Mouse (Mus musculus): Measurements from ENCODE around the gene Scarf2. TPM values are rescaled to one million over a fixed set of nuclear protein-coding genes. Genes with fewer than 3 reads are reported as not detected.

Scarf2 gene
- total RNA-seq, 4 experiments from 2014 or later: 3.3 to 5.2 (median 4.4) TPM

DNA sequence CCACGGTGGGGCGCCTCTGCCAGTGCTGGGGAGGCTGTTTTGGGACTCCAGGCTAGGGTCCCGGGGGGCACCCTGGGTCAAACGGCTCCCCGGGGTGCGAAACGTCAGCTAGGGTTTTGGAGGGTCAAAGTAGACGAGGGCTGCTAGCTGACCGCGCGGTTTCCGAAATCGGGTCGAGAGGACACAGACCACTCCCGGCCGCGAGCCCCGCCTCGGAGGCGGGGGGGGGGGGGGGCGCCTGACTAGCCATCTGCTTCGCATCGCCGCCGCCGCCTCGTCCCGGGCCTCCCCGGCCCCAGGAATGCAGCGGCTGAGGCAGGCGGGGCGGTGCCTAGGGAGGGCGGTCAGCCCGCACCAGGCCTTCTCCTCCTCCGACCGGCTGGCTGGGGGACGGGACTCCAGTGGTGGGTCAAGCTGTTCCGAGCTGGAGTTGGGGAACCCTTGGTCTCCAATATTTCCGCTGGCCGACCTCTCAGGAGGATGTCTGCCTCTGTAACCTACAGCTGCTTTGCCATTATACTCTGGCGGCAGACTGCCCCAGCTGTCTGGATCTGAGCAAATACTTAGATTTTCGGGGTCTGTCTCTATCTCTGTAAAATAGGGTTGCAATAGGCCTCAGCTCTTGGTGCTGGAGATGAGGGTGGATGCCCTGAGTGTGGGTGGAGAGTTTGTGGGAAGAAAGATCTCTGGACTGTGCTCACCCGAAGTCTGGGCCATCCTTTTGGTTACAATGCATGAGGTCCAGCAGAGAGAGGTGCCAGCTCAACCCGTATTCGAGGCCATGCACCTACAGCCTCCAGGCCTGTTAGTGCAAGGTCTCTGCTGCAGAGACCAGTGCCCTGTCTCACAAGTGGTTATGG is 1.5 kb downstream of the Scarf2 start:
- DNase-seq (ENCODE audit: low spot score): no peak

- no peak for DNase-seq (ENCODE audit: low spot score)
These were observed 2.5 kb downstream of the Scarf2 start for GRCm38 (mm10) chr16:17799584-17799983.

DNA sequence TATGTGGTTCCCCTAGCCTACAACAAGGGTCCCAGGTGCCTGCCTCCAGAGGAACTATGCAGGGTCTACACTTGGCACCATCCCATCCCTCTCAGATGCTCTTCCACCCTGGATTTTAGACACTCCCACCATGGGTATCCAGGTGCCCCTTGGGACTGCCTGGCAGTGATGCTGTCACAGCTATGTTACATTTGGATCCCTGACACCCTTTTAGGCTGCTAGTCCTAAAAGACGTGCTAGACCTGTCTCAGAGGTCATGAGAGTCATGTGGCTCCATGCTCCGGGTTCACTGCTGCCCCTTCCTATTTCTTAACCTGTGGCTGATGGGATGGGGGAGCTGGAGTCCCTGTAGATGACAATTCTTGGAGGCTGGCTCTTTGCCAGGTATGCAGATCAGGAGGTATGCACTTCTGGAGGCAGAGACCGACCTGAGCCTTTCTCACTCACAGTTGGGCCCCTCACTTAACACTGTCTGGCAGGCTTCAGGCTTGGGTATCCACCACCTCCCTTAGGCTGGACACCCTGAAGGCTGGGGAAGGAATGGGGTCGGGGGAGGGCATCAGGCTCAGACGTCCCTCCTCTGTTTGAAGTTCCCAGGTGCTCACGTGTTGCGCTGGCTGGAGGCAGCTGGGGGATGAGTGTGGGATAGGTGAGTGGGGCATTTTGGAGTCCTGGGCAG is 4.8 kb downstream of the Scarf2 start:
- no peak for DNase-seq (ENCODE audit: low spot score)

- DNase-seq (ENCODE audit: low spot score): no peak
These were observed 5.4 kb downstream of the Scarf2 start for GRCm38 (mm10) chr16:17802456-17802838.

- DNase-seq (ENCODE audit: low spot score): no peak
These were observed 6.0 kb downstream of the Scarf2 start for GRCm38 (mm10) chr16:17802839-17803674.

DNA sequence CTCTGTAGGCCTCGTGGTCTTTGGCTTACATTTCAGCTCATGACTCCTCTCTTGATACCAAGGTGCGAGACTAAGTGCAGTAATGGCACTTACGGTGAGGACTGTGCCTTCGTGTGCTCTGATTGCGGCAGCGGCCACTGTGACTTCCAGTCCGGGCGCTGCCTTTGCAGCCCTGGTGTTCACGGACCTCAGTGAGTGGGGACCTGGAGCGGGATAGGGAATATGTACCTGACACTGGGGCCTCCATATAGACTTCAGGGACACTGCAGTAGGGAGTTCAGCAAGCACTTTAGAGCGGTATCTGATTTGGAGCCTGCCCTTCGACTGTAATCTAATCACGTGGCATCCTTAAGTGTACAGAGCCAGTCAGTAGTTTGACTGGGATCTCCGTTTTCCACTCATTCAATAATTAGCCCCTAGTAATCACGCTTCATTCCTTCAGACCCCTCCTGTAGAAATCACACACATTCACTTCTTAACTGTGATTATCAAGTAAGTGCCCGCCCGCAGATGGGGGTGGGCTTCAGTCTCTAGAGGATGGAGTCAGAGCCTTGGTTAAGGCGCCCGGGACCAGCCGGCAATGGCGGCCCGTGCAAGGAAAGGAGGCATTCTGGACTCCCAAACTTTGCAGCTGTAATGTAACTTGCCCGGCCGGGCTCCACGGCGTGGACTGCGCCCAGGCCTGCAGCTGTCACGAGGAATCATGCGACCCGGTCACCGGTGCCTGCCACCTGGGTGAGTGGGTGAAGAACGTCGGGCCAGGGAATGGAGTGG is 6.8 kb downstream of the Scarf2 start:
- DNase-seq (ENCODE audit: low spot score): no peak

- no peak for DNase-seq (ENCODE audit: low spot score)
These were observed 7.4 kb downstream of the Scarf2 start for GRCm38 (mm10) chr16:17804449-17804912.

DNA sequence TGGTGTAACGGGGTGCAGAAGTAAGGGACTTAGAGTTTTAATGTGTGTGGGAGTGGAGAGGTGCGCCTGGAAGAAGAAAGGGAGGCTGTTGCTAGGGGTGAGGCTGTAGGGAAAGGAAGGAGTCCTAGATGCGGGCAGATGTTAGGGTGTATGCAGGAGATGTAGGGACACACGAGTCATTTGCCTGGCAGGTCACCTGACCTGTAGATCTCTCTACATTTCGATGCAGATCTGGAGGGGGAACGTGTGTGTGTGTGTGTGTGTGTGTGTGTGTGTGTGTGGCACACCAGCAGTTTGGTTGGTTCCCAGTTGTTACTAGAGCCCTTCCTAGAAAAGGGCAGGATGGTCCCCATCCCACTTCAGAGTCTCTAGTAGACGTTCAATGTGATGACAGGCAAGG is 7.9 kb downstream of the Scarf2 start:
- no peak for DNase-seq (ENCODE audit: low spot score)

DNA sequence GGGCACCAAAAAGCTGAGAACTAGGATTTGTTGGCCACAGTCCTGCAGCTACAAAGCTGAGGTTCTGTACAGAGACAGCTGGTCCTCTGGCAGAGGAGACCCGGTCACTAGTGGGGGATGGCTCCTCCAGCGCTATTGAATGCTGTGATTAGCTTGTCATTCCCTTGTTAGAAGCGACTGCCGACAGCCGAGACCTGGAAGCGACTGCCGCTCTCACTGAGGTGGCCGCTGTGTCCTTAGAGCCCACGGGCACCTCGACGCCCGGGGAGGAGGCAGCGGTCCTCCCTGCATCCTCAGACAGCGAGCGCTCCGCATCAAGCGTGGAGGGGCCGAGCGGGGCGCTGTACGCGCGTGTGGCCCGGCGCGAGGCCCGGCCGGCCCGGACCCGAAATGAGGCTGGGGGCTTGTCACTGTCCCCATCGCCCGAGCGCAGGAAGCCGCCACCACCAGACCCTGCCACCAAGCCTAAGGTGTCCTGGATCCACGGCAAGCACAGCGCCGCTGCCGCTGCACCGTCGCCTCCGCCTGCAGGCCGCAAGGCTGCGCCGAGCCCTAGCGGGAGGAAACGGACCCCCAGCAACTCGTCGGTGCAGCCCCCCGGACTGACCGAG is 9.6 kb downstream of the Scarf2 start:
- DNase-seq (ENCODE audit: low spot score): no peak

DNA sequence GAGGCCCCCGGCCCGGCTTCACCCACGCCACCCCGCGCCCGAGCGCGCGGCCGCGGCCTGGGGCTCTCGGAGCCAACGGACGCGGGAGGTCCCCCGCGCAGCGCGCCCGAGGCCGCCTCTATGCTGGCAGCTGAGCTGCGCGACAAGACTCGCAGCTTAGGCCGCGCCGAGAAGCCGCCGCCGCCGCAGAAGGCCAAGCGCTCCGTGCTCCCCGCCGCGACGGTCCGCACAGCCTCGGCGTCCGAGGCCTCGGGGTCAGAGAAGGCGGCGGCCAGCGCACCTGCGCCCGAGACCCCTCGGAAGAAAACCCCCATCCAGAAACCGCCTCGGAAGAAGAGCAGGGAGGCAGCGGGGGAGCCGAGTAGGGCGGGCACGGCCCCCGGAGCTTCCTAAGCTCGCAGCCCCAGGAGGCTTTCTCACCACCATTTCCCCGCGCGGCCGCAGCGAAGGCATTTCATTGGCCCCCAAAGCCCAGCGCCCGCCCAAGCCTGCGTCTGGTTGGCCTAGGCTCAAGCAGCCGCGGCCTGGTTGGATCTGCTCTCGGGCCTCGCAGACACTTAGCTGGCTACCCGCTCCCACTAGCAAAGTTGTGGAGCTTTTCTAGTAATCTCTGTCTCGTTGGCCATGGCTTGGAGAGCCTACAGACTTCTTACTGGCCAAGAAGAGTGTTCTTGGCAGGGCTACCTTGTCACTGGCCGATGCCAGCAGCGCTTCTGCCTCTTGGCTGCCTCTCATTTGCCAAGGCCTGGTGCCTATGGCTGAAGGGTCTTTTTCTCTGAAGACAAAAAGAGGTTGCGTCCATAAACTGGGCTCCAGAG is 10.3 kb downstream of the Scarf2 start:
- DNase-seq (ENCODE audit: low spot score): peak; percentile 80

GRCm38 (mm10) chr16:17809125-17809524 is 12.0 kb downstream of the Scarf2 start:
- DNase-seq (ENCODE audit: low spot score): no peak

DNA sequence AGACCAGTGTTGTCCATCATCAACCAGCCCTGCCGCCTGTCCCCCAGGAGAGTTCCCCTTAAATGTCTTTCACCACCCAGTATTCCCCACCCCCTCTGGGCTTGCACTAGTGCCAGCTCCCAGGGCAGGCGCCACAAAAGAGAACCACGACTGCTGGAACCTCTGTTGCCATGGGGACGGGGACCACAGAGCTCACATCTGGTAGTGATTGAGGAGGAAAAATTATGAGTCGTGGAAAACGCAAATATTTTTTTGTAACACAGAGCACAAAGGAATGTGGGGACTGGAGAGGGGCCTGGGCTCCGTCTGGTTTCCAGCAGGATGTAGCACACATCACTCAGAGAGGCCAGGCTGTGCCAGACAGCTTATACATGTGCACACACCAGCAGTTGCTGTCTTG is 12.6 kb downstream of the Scarf2 start:
- DNase-seq (ENCODE audit: low spot score): no peak

GRCm38 (mm10) chr16:17812120-17812519 is 15.0 kb downstream of the Scarf2 start:
- peak; percentile 69 for DNase-seq (ENCODE audit: low spot score)

- DNase-seq (ENCODE audit: low spot score): no peak
These were observed 16.1 kb downstream of the Scarf2 start for GRCm38 (mm10) chr16:17813173-17813572.

DNA sequence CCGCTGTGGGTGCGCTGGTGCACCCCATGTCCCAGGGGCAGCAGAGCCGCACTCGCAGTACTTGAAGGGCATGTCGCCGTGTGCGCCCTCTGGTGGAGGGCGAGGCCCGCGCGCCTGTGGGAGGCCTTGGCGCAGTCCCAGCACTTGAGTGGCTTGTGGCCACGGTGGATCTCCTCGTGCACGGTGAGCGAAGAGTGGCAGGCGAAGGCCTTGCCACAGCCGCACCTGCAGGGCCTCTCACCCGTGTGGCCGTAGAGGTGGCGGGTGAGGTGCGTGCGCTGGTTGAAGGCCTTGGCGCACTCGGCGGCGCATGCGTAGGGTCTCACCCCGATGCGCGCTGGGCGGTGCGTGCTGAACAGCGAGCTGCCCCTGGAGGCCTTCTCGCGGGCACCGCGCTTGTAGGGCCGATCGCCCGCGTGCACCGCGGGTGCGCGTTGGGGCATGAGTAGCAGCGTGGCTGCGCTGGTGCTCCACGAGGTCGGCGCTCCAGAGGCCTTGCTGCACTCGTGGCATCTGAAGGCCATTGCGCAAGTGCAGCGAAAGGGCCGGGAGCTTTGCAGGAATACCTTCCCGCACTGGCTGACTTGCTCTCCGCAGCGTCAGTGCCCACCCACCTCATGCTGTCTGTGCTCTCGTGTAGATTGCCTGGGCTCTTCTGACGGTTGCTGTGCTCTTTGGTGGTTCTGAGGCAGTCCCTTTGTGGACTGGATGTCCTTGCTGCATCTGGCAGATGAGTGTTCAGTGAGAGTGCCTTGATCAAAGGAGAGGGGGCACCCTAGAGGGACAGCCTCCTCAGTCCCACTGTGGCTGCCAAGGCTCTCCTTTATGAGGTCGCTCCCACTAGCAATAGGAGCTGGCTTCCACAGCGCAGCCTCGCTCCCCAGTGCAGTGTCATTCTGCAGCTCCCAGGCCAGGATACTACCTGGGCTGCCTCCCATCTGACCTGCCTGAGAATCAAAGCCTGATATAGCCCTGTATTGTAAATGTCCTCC is 18.6 kb downstream of the Scarf2 start:
- DNase-seq (ENCODE audit: low spot score): no peak

- no peak for DNase-seq (ENCODE audit: low spot score)
These were observed 19.4 kb downstream of the Scarf2 start for GRCm38 (mm10) chr16:17816528-17816927.

- DNase-seq (ENCODE audit: low spot score): no peak
These were observed 29.4 kb downstream of the Scarf2 start for GRCm38 (mm10) chr16:17826500-17826899.

GRCm38 (mm10) chr16:17828229-17828628 is 31.1 kb downstream of the Scarf2 start:
- DNase-seq (ENCODE audit: low spot score): no peak

- DNase-seq (ENCODE audit: low spot score): no peak
These were observed 31.8 kb downstream of the Scarf2 start for GRCm38 (mm10) chr16:17828867-17829266.

Measured in heart, adult 8-10 months (tissue).